Mouse (Mus musculus) embryo, embryonic 11 days (tissue): ENCODE data around the gene Rictor.

Experiments used
- DNase-seq: peaks from one replicate; pipeline ENCODE4 v3.0.0-alpha.2; 2015

Rictor gene

DNA sequence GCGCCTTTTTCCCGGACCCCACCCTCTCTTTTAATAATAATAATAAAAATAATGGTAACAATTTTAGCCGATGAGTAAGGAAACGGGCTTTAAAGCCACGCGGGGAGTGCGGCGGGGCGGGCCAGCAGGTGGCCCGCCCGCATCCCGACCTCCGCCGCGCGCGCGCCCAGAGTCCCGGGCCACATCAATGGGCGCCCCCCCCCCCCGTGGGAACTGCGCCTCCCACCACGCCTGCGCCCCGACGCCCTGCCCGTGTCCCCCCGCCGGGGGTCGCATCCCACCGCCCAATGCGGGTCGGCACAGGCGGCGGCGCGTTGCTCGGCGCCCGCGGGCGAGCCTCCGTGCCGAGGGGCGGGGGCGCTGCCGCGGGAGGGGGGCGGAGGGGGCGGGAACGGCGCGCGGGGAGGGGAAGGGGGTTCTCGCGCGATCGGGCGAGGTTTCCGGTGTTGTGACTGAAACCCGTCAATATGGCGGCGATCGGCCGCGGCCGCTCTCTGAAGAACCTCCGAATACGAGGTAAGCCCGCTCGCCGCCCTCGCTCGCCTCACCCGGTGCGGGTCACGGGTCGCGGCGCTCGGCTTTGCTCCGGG is at the start of gene Rictor:
TSS of gene Rictor (plus strand) at position 444 of the 590 bp plus-strand sequence.
- peak; percentile 95 for DNase-seq

DNA sequence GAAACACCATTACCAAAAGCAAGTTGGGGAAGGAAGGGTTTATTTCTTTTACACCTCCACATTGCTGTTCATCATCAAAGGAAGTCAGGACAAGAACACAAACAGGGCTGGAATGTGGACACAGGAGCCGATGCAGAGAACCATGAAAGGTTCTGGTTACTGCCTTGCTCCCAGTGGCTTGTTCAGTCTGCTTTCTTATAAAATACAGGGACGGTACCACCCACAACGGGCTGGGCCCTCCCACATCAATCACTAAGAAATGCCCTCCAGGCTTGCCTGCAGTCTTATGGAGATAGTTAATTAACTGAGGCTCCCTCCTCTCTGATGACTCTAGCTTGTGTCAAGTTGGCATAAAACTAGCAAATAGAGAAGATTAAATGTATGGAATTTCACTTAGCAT is 46.2 kb upstream of the Rictor start:
- DNase-seq: no peak

DNA sequence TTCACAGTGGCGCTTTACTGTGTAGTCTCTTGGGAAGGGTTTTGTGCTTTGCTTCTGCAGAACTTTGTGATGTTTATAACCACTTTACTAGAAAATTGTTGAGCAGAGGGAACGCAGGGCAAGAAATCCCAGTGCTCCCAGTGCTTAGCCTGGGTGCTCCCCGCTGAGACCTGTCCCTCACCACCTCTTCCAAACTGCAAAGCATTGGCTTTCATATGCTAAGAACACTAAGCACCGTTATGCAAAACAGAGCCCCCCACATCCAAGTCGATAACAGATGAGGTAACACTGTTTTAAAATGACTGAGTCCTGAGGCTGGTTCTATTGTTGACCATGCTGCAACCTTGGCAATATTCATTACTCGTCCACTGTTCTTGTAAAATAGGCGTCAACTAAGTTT is 44.2 kb upstream of the Rictor start:
- DNase-seq: no peak

DNA sequence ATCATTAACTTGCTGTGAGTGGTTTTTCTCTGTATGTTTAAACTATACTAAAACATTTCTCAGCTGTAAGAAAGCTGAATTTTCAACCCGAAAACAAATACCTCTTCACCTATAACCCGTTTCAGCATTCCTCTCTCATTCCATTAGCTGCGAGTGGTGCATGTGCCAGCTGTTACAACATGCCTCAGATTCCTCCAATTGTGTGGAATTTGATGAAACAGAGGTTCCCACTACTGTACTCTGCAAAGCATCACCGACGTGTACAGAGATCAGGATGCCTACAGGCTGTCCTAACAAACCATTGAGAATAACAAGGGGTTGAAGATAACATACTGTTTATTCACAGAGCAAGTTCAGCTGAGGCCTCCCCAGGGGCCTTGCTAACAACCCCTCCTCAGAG is 42.1 kb upstream of the Rictor start:
- no peak for DNase-seq

GRCm38 (mm10) chr15:6668793-6669437 is 39.3 kb upstream of the Rictor start:
- no peak for DNase-seq

GRCm38 (mm10) chr15:6678479-6678878 is 29.7 kb upstream of the Rictor start:
- DNase-seq: no peak

DNA sequence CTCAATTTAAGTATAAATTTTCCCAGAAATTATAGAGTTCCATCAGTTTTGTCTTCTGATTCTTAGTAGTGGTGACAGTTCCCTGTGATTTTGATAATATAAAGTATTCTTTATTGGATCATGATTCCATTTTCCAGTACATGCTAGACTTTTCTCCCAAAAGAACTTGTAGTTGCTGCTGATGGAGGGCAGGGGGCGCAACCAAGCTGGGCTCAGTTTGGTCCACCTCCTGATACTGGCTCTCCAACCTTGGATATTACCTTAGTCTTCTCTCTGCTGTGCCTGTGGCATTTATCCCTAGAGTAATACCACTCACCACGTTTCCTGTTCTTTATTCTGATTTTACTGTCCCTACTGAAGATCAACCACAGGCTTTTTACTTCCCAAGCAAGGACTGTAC is 6.0 kb upstream of the Rictor start:
- DNase-seq: no peak

- DNase-seq: no peak
Observed at GRCm38 (mm10) chr15:6705351-6705901, 2.8 kb upstream of the Rictor start.

DNA sequence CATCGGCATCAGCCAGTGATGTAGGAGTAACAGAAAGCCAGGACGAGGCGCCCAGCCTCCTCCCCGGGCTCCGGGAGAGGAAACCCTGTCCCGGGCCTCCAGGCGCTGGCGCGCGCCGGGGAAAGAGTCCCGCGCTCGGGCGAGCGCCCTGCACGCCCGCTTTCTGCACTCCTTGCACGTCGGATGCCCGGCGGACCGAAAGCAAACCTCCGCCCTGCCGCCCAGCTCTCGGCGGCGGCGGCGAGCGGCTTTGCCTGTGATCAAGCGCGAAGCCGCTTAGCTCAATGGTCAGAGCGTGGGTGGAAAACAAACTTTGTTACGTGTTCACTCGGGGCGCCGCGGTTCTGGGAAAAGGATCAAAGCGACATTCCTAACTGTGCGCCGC is 636 bp upstream of the Rictor start:
- DNase-seq: peak; percentile 86

GRCm38 (mm10) chr15:6708526-6709441 is 605 bp downstream of the Rictor start:
- peak; percentile 64 for DNase-seq

DNA sequence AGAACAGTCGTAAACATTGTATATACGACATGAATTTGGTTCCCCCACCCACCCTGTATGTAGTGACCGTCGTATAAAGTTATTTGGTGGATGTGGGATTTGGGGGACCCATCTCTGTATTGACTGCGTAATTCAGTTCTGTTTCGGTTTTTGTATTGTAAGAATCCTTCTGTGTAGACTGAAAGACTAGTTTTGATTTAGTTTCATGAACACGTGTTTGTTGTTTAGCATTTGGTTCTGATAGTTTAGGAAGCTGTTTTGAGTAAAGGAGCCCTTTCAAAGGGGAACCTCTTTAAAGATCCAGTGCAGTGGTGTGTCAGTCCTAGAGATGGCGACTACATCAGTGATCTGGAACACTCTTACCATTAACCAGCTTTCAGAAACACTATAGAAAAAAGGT is 1.4 kb downstream of the Rictor start:
- no peak for DNase-seq

DNA sequence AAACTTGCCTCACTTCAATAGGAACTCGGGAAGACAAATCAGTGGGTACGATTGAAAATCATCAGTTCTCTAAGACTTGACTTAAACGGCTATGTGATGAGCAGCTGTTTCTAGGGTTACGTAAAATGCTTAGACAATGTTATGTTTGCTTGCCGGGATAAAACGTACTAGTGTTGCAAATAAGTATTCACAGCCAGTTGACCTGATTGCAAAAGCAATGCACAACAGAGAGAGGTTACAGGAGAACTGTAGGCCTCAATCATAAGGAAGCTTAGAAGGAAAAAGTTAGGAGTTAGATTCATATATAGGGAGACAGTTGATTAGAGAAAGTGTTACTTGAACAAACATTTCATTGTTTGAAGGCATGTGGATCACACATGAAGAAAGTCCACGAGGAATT is 2.2 kb downstream of the Rictor start:
- no peak for DNase-seq

- DNase-seq: no peak
Observed at GRCm38 (mm10) chr15:6711226-6711625, 3.0 kb downstream of the Rictor start.

GRCm38 (mm10) chr15:6714819-6715218 is 6.6 kb downstream of the Rictor start:
- no peak for DNase-seq

- no peak for DNase-seq
Observed at GRCm38 (mm10) chr15:6715237-6715636, 7.1 kb downstream of the Rictor start.

DNA sequence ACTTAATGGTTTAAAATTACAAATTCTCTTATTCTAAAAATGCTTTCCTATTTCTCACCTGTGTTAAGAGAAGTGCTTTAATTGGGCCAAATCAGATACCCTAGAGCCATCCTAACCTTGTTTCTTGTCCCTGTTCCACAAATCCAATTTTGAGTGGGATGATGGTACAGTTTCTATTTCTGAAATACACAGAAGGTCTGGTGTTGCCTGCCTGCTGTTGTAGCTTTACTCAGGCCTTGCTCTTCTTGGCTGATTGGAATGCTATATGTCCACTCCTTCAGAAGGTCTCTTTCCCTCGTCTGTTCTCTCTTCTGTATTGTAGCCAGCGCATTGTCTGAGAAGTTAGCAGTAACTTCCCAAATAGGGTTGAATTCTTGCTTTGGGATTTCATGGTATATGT is 13.2 kb downstream of the Rictor start:
- DNase-seq: no peak

DNA sequence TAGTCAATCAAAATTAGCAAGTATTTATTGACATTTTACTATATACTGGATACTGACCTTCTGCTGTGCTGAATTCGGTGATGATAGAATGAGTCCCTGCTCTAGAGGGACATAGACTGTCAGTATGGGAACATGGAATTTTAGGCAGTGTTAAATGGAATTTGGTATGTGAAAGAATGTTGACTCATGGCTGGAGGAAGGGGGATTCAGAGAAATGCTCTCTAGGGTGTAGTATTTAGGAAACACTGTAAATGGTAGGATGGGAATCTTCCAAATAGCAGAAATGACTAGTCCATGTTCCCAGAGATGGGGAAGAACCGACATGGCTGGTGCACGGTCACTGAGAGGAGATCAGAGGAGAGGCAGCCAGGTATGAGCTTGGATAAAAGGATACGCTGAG is 13.6 kb downstream of the Rictor start:
- DNase-seq: no peak

- DNase-seq: no peak
Observed at GRCm38 (mm10) chr15:6722405-6723176, 14.4 kb downstream of the Rictor start.

DNA sequence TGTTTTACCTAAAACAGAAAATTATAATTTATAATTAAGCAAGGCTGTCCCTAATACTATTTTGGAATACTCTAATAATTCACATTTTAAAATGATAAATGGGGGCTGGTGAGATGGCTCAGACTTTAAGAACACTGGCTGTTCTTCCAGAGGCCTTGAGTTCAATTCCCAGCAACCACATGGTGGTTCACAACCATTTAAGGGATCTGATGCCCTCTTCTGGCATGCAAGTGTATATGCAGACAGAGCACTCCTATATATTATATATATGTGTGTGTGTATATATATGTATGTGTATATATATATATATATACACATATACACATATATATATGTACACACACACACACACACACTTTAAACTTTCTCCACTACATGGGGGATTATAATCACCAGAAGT is 15.2 kb downstream of the Rictor start:
- DNase-seq: no peak

- no peak for DNase-seq
Observed at GRCm38 (mm10) chr15:6724442-6724841, 16.3 kb downstream of the Rictor start.

- no peak for DNase-seq
Observed at GRCm38 (mm10) chr15:6726130-6726808, 18.1 kb downstream of the Rictor start.

GRCm38 (mm10) chr15:6733076-6733475 is 24.9 kb downstream of the Rictor start:
- DNase-seq: no peak
